Mouse (Mus musculus) heart, adult 2 months (tissue): Measurements from ENCODE around the gene Sumo3.

Experiments
- CTCF ChIP-seq: fragments of 200-600 bp; IDR thresholded peaks from 2 replicates; pipeline ENCODE4 v1.8.1; 2022; ENCODE audit warnings: antibody characterized with exemption, mild to moderate bottlenecking, moderate library complexity
- EP300 ChIP-seq: fragments of 200-500 bp; IDR thresholded peaks from 2 replicates; pipeline ENCODE4 v1.6.1; 2011; ENCODE audit warnings: low read depth, low read length, control low read depth; ENCODE audit not compliant: insufficient read depth
- POLR2A ChIP-seq: fragments of 200-500 bp; IDR thresholded peaks from 2 replicates; pipeline ENCODE4 v1.6.1; 2011; ENCODE audit warnings: mild to moderate bottlenecking, low read depth, low read length, control low read depth; ENCODE audit not compliant: insufficient read depth

DNA sequence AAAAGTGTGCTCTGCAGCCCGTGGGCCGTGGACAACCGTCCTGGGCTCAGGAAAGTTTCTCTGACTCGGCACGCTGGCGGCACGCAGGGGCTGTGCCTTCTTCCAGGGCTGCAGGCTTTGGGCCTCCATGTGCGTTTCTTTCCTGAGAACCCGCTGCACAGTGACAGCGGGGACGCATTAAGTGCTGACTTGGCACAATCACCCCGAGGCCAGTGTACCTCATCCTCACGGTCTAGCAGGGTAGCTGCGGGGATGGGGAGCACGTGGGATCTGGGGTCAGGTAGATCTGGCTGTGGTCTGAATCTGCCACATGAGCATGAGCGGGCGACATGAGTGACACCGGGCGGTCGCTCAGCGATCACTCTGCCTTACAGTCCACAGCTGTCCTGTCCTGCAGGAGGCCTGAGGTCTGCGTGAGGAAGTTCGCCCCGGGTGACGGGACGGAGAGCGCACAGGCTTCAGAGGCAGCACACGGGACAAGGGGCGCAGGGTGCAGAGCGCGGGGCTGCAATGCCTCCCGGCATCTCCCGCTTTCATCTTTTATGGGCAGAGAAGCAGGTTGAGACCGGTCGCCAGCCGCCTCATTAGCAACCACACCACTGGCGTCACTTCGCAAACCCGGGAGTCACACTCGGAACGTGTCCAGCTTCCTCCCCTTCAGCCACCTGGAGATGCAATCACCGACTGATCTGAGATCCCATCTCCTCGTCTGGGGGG is 58.2 kb downstream of the Sumo3 start:
- no peak for TF ChIP-seq CTCF
- no peak for TF ChIP-seq POLR2A
- no peak for TF ChIP-seq EP300
